Mouse (Mus musculus): Measurements from ENCODE around the gene Hscb.

DNA sequence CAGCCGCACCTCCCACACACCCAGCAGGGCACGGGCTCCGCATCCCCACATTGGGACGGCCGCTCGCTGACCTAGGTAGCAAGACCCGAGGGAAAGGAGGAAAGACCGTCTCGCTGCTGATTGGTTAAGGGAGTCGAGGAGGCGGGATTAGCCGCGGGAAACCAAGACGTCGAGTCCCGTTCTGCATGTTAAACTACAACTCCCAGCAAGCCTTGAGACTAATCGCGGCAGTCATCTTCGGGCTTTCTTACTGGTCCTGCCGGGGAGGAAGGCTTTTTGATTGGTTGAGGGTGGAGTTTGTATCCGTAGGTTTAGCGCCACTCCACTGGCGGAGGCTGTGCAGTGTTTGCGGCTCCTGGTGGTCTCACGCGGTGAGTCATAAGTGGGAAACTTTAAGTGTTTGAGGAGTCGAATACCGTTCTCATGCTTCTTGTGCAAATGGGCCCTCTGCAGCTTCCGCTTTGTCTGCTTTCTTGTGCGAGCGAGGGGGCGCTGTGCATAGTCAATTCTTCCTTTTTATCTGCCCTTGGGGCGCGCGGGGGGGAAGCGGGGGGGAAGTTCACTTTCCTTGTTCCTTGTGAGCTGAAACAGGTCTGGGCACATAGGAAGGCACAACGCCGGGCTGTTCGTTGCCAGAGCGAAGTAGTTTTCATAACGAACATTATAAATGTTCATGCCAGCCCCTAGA is at the start of gene Hscb, which contains the start of gene Chek2:
- TF ChIP-seq CTCF (IDR thresholded peaks at IDR 0.05; ENCODE audit: low read depth, low read length) (peak; percentile 22), POLR2A (IDR thresholded peaks at IDR 0.05; ENCODE audit: insufficient read depth, low read length) (peak; percentile 59), EP300 (IDR thresholded peaks at IDR 0.05; ENCODE audit: insufficient read depth, low read depth, low read length) (no peak)
